Mouse (Mus musculus) embryo, embryonic 11.5 days (tissue): ENCODE data around the gene Mef2d.

Experiments used
- DNase-seq: peaks from one replicate; pipeline ENCODE4 v3.0.0-alpha.2; 2012; ENCODE audit warnings: low read depth, low spot score

Mef2d gene

GRCm38 (mm10) chr3:88178986-88179385 is 36.8 kb downstream of the Mef2d start:
- no peak for DNase-seq

DNA sequence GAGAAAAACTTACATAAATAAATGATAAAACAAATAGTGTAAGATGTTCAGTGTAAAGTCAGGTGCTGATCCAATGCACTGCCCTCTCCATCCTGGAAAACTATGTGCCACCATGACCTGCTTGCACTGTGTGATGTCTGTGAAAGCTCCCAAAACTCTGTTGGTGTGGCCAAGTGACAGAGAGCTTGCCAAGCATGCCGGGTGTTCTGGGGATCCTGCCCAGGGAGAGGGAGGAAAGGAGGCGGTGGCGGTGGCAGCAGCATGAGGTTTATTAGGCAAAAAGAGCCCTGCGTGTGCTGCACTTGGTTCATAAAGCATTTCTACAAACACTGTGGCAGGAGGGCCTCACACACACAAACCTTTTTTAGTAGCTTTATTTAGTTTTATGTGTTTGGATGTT is 39.2 kb downstream of the Mef2d start:
- no peak for DNase-seq

GRCm38 (mm10) chr3:88186424-88186823 is 44.3 kb downstream of the Mef2d start:
- DNase-seq: no peak

GRCm38 (mm10) chr3:88191146-88191545 is 49.0 kb downstream of the Mef2d start:
- DNase-seq: no peak

DNA sequence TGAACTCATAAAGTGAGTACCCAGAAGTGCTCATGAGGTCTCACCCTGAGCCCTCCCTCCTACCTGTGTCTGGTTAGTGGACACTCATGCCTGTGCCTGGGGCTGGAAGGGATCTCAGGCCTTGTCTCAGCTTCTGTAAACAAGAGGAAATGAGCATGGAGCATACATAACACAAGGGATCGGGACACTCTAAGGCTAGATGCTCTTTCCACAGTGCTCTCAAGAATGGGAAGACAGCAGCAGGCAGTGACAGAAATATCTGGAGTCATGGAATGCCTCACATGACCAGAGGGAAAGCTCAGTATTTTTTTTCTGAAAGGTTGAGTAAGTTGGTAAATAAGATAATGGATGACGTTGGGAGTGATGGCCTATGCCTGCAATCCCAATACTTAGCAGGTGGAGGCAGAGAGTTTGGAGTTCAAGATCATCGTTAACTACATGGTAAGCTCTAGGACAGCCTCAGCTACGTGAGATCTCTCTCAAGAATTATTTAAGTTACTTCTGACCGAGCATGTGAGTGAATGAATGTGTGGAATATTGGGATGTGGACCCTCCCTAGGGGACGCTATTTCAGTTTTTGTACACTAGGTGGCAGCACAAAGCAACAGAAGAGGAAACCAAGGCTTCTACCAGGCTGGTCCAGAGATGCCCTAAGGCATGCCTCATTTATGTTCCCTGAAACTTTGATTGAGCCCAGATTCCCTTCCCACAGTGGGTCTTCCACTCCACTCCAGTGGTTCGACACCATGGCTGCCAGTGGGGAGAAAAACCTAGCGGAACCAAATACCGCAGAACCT is 49.8 kb downstream of the Mef2d start:
- DNase-seq: peak; percentile 61

DNA sequence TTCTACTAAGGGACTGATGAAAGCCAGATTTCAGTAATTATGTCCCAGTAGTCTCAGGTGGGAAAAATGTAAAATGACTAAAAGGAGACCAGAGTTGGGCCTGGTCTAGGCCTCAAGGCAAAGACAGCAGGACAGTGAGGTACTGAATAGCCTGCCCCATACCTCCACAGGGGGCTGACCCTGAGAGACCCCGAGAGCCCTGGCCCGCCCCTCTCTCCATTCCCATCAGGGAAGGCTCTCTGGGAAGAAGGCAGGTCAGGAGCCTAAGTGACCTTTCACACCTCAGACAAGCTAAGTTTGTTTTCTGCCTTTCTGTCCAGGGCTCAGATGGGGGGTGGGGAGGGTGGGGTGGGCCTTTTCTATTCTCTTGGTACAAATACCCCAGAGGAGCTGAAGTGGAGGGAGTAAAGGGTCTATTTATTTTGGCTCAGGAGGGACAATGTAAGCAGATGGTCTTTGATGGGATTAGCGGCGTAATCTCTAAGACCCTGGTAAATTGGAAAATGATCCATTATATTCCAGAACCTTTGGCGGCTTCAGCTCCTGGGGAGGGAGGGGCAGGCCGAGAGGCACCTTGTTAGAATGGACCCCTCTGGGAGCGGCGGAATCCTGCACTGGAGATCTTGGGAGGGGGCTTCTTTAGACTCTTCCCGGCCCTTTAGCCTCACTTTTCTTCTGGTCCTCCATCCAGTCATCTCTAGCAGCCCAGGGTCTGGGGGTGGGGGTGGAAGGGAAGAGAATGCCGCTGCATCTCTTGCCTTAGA is 55.8 kb downstream of the Mef2d start:
- no peak for DNase-seq

- DNase-seq: no peak
These were observed 56.4 kb downstream of the Mef2d start for GRCm38 (mm10) chr3:88198505-88199020.

DNA sequence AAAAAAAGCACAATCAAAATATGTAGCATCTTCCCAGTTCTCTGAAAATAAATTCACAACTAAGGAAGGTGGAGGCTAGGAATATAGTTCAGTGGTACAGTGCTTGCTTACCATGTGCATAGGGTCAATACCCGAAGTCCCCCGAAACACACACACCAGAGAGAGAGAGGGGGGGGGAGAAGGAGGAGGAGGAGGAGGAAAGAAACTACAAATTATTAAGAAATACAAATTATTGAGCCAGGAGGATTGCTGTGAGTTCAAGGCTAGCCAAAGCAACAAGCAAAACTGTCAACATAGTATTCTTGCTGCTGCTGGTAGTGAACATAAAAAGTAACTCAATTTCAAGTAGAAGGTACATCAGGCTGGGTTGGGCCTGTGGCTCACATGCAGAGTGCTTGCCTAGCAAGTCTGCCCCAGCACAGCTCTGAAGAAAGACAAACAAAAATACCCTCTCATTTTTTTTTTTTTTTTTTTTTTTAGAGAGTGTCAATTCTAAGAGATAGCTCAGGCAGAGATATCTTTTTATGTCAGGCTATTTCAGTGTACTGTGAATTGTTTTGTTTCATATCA is 57.5 kb downstream of the Mef2d start:
- DNase-seq: no peak

DNA sequence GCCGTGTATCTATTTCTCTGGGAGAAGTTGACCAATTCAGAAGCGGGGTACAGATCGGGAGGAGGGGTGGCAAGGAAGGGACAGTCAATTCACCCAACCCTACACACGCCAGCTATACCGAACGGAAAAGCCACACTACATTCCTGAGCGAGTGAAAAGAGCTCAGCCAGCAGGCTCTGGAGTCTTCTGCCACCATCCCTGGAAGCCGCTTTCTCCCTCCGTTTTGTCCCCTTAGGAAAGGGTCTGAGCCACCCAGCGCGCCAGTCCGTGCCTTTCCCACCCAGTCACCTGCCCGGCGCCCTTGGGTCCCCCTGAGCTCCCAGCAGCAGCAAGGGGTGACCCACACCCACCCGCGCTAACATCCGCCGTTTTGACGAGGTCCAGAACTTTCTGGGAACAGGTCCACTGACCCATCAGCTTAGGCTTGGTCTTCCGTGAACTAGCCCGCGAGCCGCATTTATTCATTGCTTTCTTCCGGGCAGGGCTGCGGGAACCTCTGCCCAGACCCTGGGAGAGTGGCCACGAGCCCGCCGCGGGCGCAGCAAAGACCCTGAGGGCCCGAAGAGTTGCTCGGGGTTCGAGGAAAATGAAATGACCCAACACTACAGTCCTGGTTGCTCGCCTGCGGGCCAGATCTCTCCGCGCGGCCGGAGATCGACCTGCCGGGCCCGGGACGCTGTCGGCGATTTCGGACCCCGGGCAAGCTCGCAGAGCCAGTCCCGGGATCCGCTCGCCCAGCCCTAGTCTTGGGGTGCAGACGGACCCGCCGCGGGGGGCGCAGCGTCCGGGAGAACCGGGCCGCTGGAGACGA is 58.2 kb downstream of the Mef2d start:
- DNase-seq: no peak

DNA sequence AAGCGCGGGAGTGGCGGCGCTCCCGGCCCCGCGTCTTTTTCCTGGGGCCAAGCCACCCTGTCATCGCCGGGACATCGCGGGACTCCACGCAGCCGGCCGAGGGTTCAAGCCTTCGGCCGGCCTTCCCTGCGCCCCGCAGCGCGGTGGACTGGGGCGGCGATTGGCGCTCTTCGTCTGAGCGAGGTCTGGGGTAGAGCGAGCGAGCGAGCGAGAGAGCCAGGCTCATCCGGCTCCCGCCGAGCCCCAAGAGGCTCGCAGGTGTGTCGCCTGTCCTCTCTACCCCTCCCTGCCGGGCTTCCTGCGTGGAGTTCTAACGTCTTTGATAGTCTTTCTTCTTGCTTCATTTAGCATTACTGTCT is 58.8 kb downstream of the Mef2d start:
- DNase-seq: no peak

GRCm38 (mm10) chr3:88201640-88202039 is 59.5 kb downstream of the Mef2d start:
- DNase-seq: no peak

- DNase-seq: no peak
These were observed 60.8 kb downstream of the Mef2d start for GRCm38 (mm10) chr3:88202986-88203385.

DNA sequence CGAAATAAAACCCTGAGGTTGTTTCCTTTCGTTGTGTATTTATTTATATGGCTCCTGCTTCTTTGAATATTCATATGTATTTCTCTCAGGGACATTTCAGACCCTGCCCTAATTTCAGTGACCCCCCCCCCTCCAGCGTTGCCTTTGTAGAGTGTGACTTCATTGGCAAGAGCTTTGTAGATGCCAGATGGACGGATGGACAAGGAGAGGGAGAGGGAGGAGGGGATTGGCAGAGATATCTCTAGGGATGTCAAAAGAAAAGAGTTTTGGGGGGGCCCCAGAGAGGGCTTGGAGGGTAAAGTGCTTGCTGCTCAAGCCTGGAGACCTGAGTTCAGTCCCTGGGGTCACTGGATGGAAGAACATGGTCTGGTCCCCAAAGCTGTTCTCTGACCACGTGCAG is 61.3 kb downstream of the Mef2d start:
- DNase-seq: no peak

GRCm38 (mm10) chr3:88203999-88204700 is 62.0 kb downstream of the Mef2d start:
- no peak for DNase-seq

DNA sequence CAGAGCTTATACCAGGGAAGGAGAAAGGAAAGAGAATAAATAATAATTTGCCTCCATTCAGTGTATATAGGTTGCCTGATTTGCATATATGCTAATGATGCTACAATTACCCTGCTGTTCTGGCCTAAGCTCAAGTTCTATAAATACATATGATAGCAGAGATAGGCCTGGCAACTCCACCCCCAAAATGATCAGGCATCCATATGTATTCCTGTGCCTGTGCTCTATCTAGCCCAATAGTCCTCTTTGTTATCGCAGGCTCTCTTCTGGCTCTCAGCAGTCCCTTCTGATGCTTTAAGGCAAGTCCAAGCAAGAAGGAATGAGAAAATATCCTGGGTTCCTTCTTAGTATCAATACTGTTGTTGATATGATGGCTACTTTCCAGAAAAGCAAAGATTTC is 62.6 kb downstream of the Mef2d start:
- no peak for DNase-seq

GRCm38 (mm10) chr3:88205176-88205562 is 63.0 kb downstream of the Mef2d start:
- no peak for DNase-seq

- no peak for DNase-seq
These were observed 63.7 kb downstream of the Mef2d start for GRCm38 (mm10) chr3:88205563-88206491.

- DNase-seq: no peak
These were observed 64.3 kb downstream of the Mef2d start for GRCm38 (mm10) chr3:88206500-88206899.

- no peak for DNase-seq
These were observed 64.8 kb downstream of the Mef2d start for GRCm38 (mm10) chr3:88206901-88207371.
